Mouse (Mus musculus) E14TG2a.4 (cell line): Measurements from ENCODE around the gene Hmga1.

Source experiments
- H3K27me3 ChIP-seq: 2 replicates; pipeline ENCODE4 v1.6.1; 2014; ENCODE audit warnings: low read length, control low read depth; ENCODE audit not compliant: insufficient read depth
- H3K36me3 ChIP-seq: 2 replicates; pipeline ENCODE4 v1.6.1; 2014; ENCODE audit warnings: low read length, control low read depth; ENCODE audit not compliant: insufficient read depth
- H3K4me1 ChIP-seq: replicated peaks from 2 replicates; pipeline ENCODE4 v1.6.1; 2014; ENCODE audit warnings: low read depth, low read length, control low read depth
- H3K4me3 ChIP-seq: replicated peaks from 2 replicates; pipeline ENCODE4 v1.5.1; 2014; ENCODE audit warnings: mild to moderate bottlenecking, low read length
- H3K9me3 ChIP-seq: 2 replicates; pipeline ENCODE4 v1.6.1; 2014; ENCODE audit warnings: low read length, control low read depth
- CTCF ChIP-seq: conservative IDR thresholded peaks from 2 replicates; pipeline ENCODE4 v1.5.1; 2014; ENCODE audit warnings: low read length
- NANOG ChIP-seq: IDR thresholded peaks from 2 replicates; pipeline ENCODE4 v1.6.1; 2014; ENCODE audit warnings: borderline replicate concordance, low read length, mixed read lengths
- POU5F1 ChIP-seq: IDR thresholded peaks from 2 replicates; pipeline ENCODE4 v1.6.1; 2014; ENCODE audit warnings: low read length, borderline replicate concordance

Hmga1 gene

DNA sequence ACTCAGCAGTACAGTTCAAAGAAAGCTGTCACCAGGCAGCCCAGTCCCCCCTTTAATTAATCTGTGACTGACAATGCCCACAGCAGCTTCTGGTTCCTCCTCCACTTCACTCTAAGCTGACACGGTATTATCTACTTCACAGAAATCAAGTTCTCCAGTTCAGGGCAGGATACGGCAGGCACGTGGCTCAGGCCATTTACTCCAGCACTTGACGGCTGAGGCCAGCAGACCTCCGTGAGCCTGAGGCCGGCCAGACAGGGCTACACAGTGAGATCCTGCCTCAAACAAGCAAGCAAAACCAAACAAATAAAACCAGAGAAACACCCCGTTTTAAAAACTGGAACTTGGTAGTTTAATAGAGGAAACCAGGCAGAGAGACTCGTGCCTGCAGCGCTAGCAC, 30.4 kb downstream of the Hmga1 start:
- Histone ChIP-seq H3K36me3 (peaks cover 84% of the 10 kb centered on the region), H3K4me3 (no peak overlapping the region), H3K9me3 (no peaks in the 10 kb centered on the region), H3K27me3 (no peaks in the 10 kb centered on the region), H3K4me1 (peaks cover 90% of the 10 kb centered on the region)
- no peak for TF ChIP-seq POU5F1
- TF ChIP-seq NANOG, result no peak
- TF ChIP-seq CTCF, result no peak

DNA sequence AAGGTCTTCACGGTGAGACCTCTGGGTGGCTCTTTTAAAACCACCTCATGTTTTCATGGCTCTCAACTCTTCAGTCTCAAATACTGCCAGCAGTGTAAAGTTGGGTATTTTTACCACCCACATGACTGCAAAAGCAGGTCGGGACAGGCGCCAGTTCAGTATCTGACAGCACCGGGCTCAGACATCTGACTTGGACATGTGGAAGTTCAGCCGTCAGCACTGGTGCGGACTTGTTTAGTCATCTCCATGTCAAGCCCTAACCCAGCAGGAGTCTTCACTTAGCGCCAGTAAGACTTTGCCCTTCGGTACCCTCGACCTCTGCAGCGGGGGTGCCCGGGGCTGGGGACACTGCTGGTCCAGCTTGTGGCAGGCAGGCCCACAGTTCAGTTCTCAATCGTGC, 31.0 kb downstream of the Hmga1 start:
- Histone ChIP-seq H3K9me3 (no peaks in the 10 kb centered on the region), H3K4me3 (no peak overlapping the region), H3K4me1 (peaks cover 89% of the 10 kb centered on the region), H3K27me3 (no peaks in the 10 kb centered on the region), H3K36me3 (peaks cover 79% of the 10 kb centered on the region)
- TF ChIP-seq NANOG (no peak), POU5F1 (no peak), CTCF (no peak)

DNA sequence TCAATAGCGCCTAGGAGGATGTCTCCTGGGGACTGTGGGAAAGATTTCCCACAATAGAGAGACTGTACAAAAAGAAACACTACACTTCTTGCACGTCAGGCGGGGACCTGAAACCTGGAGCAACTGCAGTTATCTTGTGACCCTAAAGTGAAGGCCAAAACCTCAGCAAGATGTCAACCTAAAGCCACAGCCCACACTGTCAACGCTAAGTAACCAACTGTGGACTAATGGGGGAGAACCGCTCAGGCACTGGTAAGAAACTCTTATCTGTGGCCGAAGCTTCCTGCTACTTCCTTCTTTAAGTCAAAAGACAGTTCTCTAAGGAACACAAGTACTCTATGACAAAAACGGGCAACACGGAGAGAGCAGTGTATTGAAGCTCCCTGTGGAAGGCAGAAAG, 31.9 kb downstream of the Hmga1 start:
- TF ChIP-seq CTCF, result no peak
- Histone ChIP-seq H3K4me1 (peaks cover 87% of the 10 kb centered on the region), H3K4me3 (no peak overlapping the region), H3K27me3 (no peaks in the 10 kb centered on the region), H3K9me3 (no peaks in the 10 kb centered on the region), H3K36me3 (peaks cover 77% of the 10 kb centered on the region)

DNA sequence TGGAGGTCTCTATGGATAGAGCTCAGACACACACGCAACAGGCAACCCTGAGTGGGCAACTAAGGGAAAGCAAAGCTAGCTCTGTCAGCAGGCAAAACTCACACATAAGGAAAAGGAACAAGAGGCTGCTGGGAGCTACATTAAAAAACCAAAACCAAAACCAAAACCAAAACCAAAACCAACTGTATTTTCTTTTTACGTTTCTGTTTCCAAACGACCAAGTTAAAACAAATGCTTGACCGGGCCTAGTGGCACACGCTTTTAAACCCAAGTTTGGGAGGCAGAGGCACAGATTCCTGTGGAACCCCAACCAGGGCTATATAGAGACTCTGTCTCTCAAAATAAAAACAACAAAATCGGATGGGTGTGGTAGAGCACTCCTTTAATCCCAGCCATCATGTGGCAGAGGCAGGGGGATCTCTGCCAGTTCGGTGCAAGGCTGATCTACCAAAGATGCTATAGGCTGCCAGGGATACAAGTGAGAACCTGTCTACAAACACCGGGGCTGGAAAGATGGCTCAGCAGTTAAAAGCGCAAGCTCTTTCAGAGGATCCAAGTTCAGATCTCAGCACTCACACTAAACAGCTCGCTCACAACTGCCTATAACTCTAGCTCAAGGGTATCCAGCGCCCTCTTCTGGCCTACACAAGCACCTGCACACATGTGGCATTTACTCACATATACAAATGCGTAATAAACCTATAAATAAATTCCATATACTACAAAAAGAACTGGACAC, 35.7 kb downstream of the Hmga1 start:
- TF ChIP-seq CTCF (peak; percentile 71), NANOG (no peak)
- no peaks in the 10 kb centered on the region for H3K9me3 ChIP-seq
- H3K4me1 ChIP-seq, result peaks cover 92% of the 10 kb centered on the region
- no peak overlapping the region for H3K4me3 ChIP-seq
- no peaks in the 10 kb centered on the region for H3K27me3 ChIP-seq
- H3K36me3 ChIP-seq, result peaks cover 85% of the 10 kb centered on the region

DNA sequence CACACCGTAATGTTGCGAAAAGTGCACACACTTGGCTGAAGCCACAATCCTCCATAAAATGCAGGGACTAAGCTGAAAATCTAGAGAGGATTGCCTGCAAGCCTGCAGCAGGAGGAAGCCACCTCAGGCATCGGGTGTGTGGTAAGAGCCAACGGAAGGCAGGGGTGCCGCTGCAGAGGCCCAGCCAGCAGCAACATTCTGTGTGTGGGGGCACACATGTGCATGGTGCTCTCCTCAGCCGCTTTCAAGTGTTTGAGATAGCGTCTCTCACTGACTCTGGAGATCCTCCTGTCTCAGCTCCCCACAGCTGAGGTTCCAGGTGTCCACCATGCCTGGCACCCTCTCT, 36.2 kb downstream of the Hmga1 start:
- TF ChIP-seq POU5F1 (no peak), CTCF (no peak), NANOG (no peak)
- Histone ChIP-seq H3K27me3 (no peaks in the 10 kb centered on the region), H3K4me1 (peaks cover 92% of the 10 kb centered on the region), H3K4me3 (no peak overlapping the region), H3K36me3 (peaks cover 82% of the 10 kb centered on the region), H3K9me3 (no peaks in the 10 kb centered on the region)

DNA sequence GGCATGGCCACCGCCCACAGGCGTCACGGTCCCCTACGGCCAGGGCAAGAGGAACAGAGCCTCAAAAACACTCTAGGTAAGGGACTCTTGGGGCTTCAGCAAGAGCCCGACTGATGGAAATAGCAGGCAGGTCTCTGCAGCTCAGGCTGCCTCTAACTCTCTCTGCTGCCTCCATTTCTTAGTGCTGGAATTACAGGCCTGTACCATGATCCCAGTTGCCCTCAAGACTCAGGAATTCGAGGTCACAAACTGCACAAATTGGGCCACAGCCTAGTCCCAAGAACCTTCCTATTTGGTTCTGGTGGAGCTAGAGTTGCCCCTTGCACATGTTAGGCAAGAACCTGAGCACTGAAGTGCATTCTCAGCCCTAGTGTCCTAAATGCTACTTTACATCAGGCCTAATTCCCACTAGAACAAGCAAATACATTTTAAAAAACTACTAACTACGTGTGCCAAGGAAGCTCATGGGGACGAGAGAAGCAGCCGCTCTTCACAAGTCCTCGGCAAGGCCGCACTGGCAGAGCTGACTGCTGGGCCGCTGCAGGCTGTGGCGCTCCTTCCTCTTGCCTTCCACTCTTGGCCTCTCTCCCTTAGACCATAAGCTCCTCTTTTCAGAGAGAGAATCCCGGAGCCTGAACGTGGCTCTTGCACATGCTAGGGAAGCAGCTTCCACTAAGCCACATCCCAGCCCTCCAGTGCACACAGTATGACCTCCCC, 39.5 kb downstream of the Hmga1 start:
- peaks cover 59% of the 10 kb centered on the region for H3K36me3 ChIP-seq
- H3K4me3 ChIP-seq, result peak overlapping the region; percentile 43
- H3K9me3 ChIP-seq, result no peaks in the 10 kb centered on the region
- TF ChIP-seq NANOG (no peak), POU5F1 (no peak), CTCF (0 out of 2 replicates have a peak, but pooled peaks have one; percentile 3)
- H3K4me1 ChIP-seq, result peaks cover 84% of the 10 kb centered on the region
- no peaks in the 10 kb centered on the region for H3K27me3 ChIP-seq

DNA sequence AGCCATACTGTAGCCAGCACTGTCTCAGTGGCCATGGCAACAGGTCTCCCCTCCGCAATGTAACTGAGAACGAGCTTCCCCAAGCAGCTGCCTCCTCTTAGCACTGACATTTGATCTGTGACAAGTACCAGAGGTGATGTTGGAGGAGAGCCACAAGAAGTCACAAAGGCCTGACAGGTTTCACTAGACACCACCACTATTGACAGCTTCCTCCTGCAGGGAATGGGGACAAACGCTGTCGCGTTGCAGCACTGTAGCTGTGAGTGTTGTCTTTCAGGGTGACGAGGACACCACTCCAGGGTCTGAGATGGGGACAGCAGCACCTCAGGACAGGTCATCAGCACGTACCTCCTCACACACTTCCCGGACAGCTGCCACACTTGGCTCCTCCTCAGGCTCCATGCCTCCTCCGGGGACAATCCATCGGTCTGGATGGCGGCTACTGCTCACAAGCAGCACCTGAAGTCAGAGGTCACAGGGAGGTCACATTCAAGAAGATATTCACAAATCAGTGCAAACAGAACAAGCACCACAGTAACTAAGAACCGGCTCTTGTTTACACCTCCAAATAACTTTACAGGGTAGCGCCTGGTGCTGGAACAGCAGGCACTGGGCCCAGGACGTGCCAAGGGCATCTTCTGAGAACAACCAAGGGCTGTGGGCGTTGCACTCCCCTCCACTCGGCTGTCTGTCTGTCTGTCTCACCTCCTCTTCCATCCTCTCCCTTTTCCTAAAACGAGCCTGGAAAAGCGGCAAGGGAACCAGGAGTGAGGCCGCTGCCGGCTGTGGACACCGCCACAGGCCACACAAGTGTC, 40.3 kb downstream of the Hmga1 start:
- peak overlapping the region; percentile 32; the same call in 1 of the 2 replicates for H3K4me3 ChIP-seq
- peaks cover 55% of the 10 kb centered on the region for H3K36me3 ChIP-seq
- no peaks in the 10 kb centered on the region for H3K27me3 ChIP-seq
- H3K9me3 ChIP-seq, result no peaks in the 10 kb centered on the region
- TF ChIP-seq POU5F1 (no peak), CTCF (no peak), NANOG (no peak)
- H3K4me1 ChIP-seq, result peaks cover 84% of the 10 kb centered on the region

DNA sequence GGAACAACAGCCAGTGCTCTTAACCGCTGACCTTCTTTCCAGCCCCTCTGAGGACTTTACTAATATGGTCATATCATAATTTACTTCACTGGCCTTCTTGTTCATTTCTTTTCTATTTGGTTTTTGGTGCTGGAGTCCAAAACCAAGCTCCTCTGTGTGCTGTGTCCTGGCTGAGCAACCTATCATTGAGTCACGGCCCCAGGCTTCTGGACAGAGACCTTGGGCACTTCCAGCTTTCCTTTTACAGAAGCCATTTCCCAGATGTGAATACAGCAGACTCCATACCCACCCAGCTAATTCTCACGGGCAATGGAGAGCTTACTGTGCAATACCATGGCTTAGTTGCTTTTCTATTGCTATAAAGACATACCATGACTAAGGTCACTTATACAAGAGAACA, 44.0 kb downstream of the Hmga1 start:
- no peaks in the 10 kb centered on the region for H3K27me3 ChIP-seq
- peaks cover 44% of the 10 kb centered on the region for H3K36me3 ChIP-seq
- H3K4me1 ChIP-seq, result peaks cover 92% of the 10 kb centered on the region
- no peak for TF ChIP-seq NANOG
- no peak overlapping the region for H3K4me3 ChIP-seq
- no peaks in the 10 kb centered on the region for H3K9me3 ChIP-seq
